Mouse (Mus musculus) hindlimb bud, embryonic 11.5 days (tissue): ENCODE results near the gene Pxdc1.

Experiments used
- DNase-seq: peaks from one replicate; pipeline ENCODE4 v3.0.0-alpha.2; 2012; ENCODE audit warnings: low read depth, low spot score; ENCODE audit errors: extremely low spot score

Pxdc1 gene

GRCm38 (mm10) chr13:34596797-34597196 lies 56.5 kb downstream of the Pxdc1 start:
- DNase-seq, result no peak
